Mouse (Mus musculus) myocyte (in vitro differentiated cells): ENCODE results near the gene Phactr2.

Experiments used
- MAX ChIP-seq: IDR thresholded peaks from one replicate; pipeline ENCODE4 v1.6.1; 2011; ENCODE audit warnings: low read depth, mild to moderate bottlenecking, control low read depth
- POLR2A ChIP-seq: IDR thresholded peaks from one replicate; pipeline ENCODE4 v1.6.1; 2011; ENCODE audit warnings: low read depth, mild to moderate bottlenecking, control low read depth, moderate library complexity; ENCODE audit not compliant: insufficient read length
- POLR2AphosphoS2 ChIP-seq: IDR thresholded peaks from one replicate; pipeline ENCODE4 v1.6.1; 2011; ENCODE audit warnings: low read depth, control low read depth; ENCODE audit not compliant: insufficient read length
- TCF12 ChIP-seq: IDR thresholded peaks from one replicate; pipeline ENCODE4 v1.6.1; 2011; ENCODE audit warnings: mild to moderate bottlenecking, control low read depth; ENCODE audit not compliant: poor library complexity, insufficient read depth, severe bottlenecking
- TCF3 ChIP-seq: IDR thresholded peaks from one replicate; pipeline ENCODE4 v1.6.1; 2011; ENCODE audit warnings: low read depth, control low read depth; ENCODE audit not compliant: insufficient read length
- USF1 ChIP-seq: IDR thresholded peaks from one replicate; pipeline ENCODE4 v1.6.1; 2011; ENCODE audit warnings: low read depth, mild to moderate bottlenecking, control low read depth, moderate library complexity

DNA sequence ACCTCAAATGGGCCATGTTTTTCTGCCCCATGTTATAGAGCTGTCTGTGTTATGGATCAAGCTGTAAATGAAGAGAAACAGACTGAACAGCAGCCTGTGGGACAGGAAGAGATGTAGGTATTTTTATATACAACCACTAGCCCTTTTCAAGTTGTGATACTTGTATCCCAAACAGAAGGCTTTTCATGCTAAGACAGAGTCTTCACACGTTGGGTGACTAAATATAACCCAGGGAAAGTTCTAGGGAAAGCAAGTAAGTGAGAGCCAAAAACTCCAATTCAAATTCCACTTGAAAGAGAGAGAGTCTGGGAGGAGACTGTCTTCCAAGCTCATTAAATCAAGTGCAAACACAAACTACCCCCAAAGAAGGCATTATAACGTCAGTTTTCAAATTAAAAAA lies 223.9 kb downstream of the Phactr2 start:
- TF ChIP-seq USF1 (no peak), TCF3 (no peak), POLR2A (no peak), POLR2AphosphoS2 (no peak), MAX (no peak), TCF12 (no peak)
